Mouse (Mus musculus) megakaryocyte, embryonic 14.5 days (primary cell): ENCODE results near the gene Supt20.
"Not testable (repeated sequence)": the region's sequence is repeated elsewhere in the genome, so short reads cannot be mapped to it uniquely, and the experiment has no call there.

Experiments
- FLI1 ChIP-seq: IDR thresholded peaks from 2 replicates; pipeline ENCODE4 v1.6.1; 2012; ENCODE audit warnings: low read length, inconsistent platforms, mixed read lengths
- GATA1 ChIP-seq: IDR thresholded peaks from 3 replicates; pipeline ENCODE4 v1.6.1; 2012; ENCODE audit warnings: mixed read lengths, low read length, inconsistent platforms, borderline replicate concordance

GRCm38 (mm10) chr3:54765521-54765920 is 72.9 kb downstream of the Supt20 start:
- TF ChIP-seq GATA1, FLI1: not testable (repeated sequence)
